Mouse (Mus musculus) CH12.LX (cell line): ENCODE data around the gene Pax5. TPM values are rescaled to one million over a fixed set of nuclear protein-coding genes. Genes with fewer than 3 reads are reported as not detected.

Source experiments
- DNase-seq: peaks from one replicate; pipeline ENCODE4 v3.0.0-alpha.2; 2013; ENCODE audit errors: extremely low read depth
- H3K27ac ChIP-seq: 2 replicates; pipeline ENCODE4 v1.5.1; 2012; ENCODE audit warnings: low read depth, mild to moderate bottlenecking, control low read depth, moderate library complexity; ENCODE audit not compliant: insufficient read depth
- H3K27me3 ChIP-seq: replicated peaks from 2 replicates; pipeline ENCODE3; 2012; ENCODE audit warnings: inconsistent platforms
- H3K36me3 ChIP-seq, 2 experiments: replicated peaks in 1 of 2; 2 replicates each; pipeline versions ENCODE3 to v1.6.1; 2012; ENCODE audit warnings: inconsistent platforms in 1 of 2, low read length in 1 of 2, mild to moderate bottlenecking in 1 of 2, mixed read lengths in 1 of 2, moderate library complexity in 1 of 2; ENCODE audit not compliant: control insufficient read depth in 1 of 2, insufficient read depth in 1 of 2
- H3K4me1 ChIP-seq, 2 experiments: 2 replicates each; pipeline ENCODE4 v1.6.1; 2012; ENCODE audit warnings: inconsistent platforms in 1 of 2, moderate library complexity in 1 of 2; ENCODE audit not compliant: insufficient read depth in 2 of 2, control insufficient read depth in 1 of 2
- H3K4me2 ChIP-seq: 2 replicates; pipeline ENCODE4 v1.6.1; 2012; ENCODE audit warnings: low read depth, mild to moderate bottlenecking, control low read depth; ENCODE audit not compliant: poor library complexity, insufficient read depth, severe bottlenecking
- H3K4me3 ChIP-seq, 3 experiments: fragments of 150-350 bp in 1 of 3; sonication (generic) in 1 of 3; replicated peaks in 1 of 3; 2 replicates each; pipeline versions ENCODE3 to v1.5.1; 2011 to 2012; ENCODE audit warnings: low read depth in 2 of 3, low read length in 2 of 3, mild to moderate bottlenecking in 2 of 3, moderate library complexity in 2 of 3, control low read depth in 1 of 3, improper control_type of control experiment in 1 of 3, inconsistent platforms in 1 of 3, mixed read lengths in 1 of 3; ENCODE audit not compliant: poor library complexity in 1 of 3
- H3K79me2 ChIP-seq: replicated peaks from 2 replicates; pipeline ENCODE4 v1.6.1; 2012; ENCODE audit warnings: mild to moderate bottlenecking, moderate library complexity; ENCODE audit not compliant: control insufficient read depth, poor library complexity, insufficient read depth, severe bottlenecking; ENCODE audit errors: extremely low read depth
- H3K9ac ChIP-seq: 2 replicates; pipeline ENCODE4 v1.6.1; 2012; ENCODE audit warnings: low read depth, mild to moderate bottlenecking, control low read depth, moderate library complexity; ENCODE audit not compliant: insufficient read depth
- H3K9me3 ChIP-seq: replicated peaks from 2 replicates; pipeline ENCODE3; 2012; ENCODE audit warnings: low read length, inconsistent platforms, mixed read lengths
- BHLHE40 ChIP-seq: IDR thresholded peaks from 2 replicates; pipeline ENCODE4 v1.6.1; 2011; ENCODE audit warnings: mild to moderate bottlenecking, low read depth, low read length, improper control_type of control experiment
- CHD1 ChIP-seq: IDR thresholded peaks from 2 replicates; pipeline ENCODE4 v1.6.1; 2012; ENCODE audit warnings: low read depth, low read length, improper control_type of control experiment, inconsistent platforms
- CHD2 ChIP-seq: IDR thresholded peaks from 2 replicates; pipeline ENCODE4 v1.6.1; 2011; ENCODE audit warnings: low read length, improper control_type of control experiment
- CTCF ChIP-seq, 2 experiments: IDR thresholded peaks in 1 of 2; conservative IDR thresholded peaks in 1 of 2; 2 replicates each; pipeline ENCODE4 v1.5.1; 2011 to 2012; ENCODE audit warnings: low read depth in 2 of 2, low read length in 2 of 2, improper control_type of control experiment in 1 of 2, inconsistent platforms in 1 of 2, mild to moderate bottlenecking in 1 of 2, moderate library complexity in 1 of 2
- E2F4 ChIP-seq: IDR thresholded peaks from 2 replicates; pipeline ENCODE4 v1.6.1; 2011; ENCODE audit warnings: low read depth, low read length, improper control_type of control experiment; ENCODE audit not compliant: insufficient replicate concordance
- ELF1 ChIP-seq: IDR thresholded peaks from 2 replicates; pipeline ENCODE4 v1.6.1; 2014; ENCODE audit warnings: low read depth, mild to moderate bottlenecking, inconsistent platforms, low read length, improper control_type of control experiment
- EP300 ChIP-seq: IDR thresholded peaks from 2 replicates; pipeline ENCODE4 v1.6.1; 2011; ENCODE audit warnings: low read length, improper control_type of control experiment
- ETS1 ChIP-seq: conservative IDR thresholded peaks from 2 replicates; pipeline ENCODE4 v1.6.1; 2012; ENCODE audit warnings: low read depth, mild to moderate bottlenecking, inconsistent platforms, low read length, improper control_type of control experiment, moderate library complexity
- GABPA ChIP-seq: IDR thresholded peaks from 2 replicates; pipeline ENCODE4 v1.6.1; 2012; ENCODE audit warnings: low read depth, low read length, improper control_type of control experiment, inconsistent platforms; ENCODE audit not compliant: insufficient replicate concordance
- HCFC1 ChIP-seq: IDR thresholded peaks from 2 replicates; pipeline ENCODE4 v1.6.1; 2012; ENCODE audit warnings: low read depth, mild to moderate bottlenecking, inconsistent platforms, low read length, improper control_type of control experiment
- IRF4 ChIP-seq: IDR thresholded peaks from 2 replicates; pipeline ENCODE4 v1.6.1; 2014; ENCODE audit warnings: low read depth, mild to moderate bottlenecking, inconsistent platforms, low read length, improper control_type of control experiment
- JUN ChIP-seq: IDR thresholded peaks from 2 replicates; pipeline ENCODE4 v1.6.1; 2011; ENCODE audit warnings: low read depth, mild to moderate bottlenecking, low read length, improper control_type of control experiment, moderate library complexity; ENCODE audit not compliant: insufficient read depth
- JUND ChIP-seq: conservative IDR thresholded peaks from 2 replicates; pipeline ENCODE4 v1.6.1; 2011; ENCODE audit warnings: low read depth, low read length, improper control_type of control experiment
- KAT2A ChIP-seq: IDR thresholded peaks from 2 replicates; pipeline ENCODE4 v1.6.1; 2012; ENCODE audit warnings: low read length, improper control_type of control experiment, inconsistent platforms; ENCODE audit not compliant: insufficient replicate concordance
- MAFK ChIP-seq: IDR thresholded peaks from 2 replicates; pipeline ENCODE4 v1.6.1; 2011; ENCODE audit warnings: low read length, improper control_type of control experiment; ENCODE audit not compliant: insufficient replicate concordance
- MAX ChIP-seq: IDR thresholded peaks from 2 replicates; pipeline ENCODE4 v1.6.1; 2011; ENCODE audit warnings: low read length, improper control_type of control experiment
- MAZ ChIP-seq: IDR thresholded peaks from 2 replicates; pipeline ENCODE4 v1.6.1; 2012; ENCODE audit warnings: low read depth, mild to moderate bottlenecking, inconsistent platforms, low read length, improper control_type of control experiment, moderate library complexity
- MEF2A ChIP-seq: IDR thresholded peaks from 2 replicates; pipeline ENCODE4 v1.6.1; 2014; ENCODE audit warnings: low read depth, mild to moderate bottlenecking, inconsistent platforms, low read length, improper control_type of control experiment, borderline replicate concordance
- MXI1 ChIP-seq: IDR thresholded peaks from 2 replicates; pipeline ENCODE4 v1.6.1; 2011; ENCODE audit warnings: mild to moderate bottlenecking, low read depth, low read length, improper control_type of control experiment
- MYC ChIP-seq: IDR thresholded peaks from 2 replicates; pipeline ENCODE4 v1.6.1; 2011; ENCODE audit warnings: low read depth, mild to moderate bottlenecking, improper control_type of control experiment, low read length
- NELFE ChIP-seq: IDR thresholded peaks from 2 replicates; pipeline ENCODE4 v1.6.1; 2011; ENCODE audit warnings: low read depth, low read length, improper control_type of control experiment
- NRF1 ChIP-seq: IDR thresholded peaks from 2 replicates; pipeline ENCODE4 v1.6.1; 2014; ENCODE audit warnings: low read depth, mild to moderate bottlenecking, inconsistent platforms, low read length, improper control_type of control experiment, moderate library complexity
- PAX5 ChIP-seq: IDR thresholded peaks from 2 replicates; pipeline ENCODE4 v1.6.1; 2012; ENCODE audit warnings: low read length, inconsistent platforms, mixed read lengths
- POLR2A ChIP-seq: IDR thresholded peaks from 2 replicates; pipeline ENCODE4 v1.6.1; 2011; ENCODE audit warnings: low read depth, mild to moderate bottlenecking, improper control_type of control experiment, low read length
- POLR2AphosphoS2 ChIP-seq: IDR thresholded peaks from 2 replicates; pipeline ENCODE4 v1.6.1; 2011; ENCODE audit warnings: low read depth, low read length, improper control_type of control experiment
- RAD21 ChIP-seq: IDR thresholded peaks from 2 replicates; pipeline ENCODE4 v1.6.1; 2011; ENCODE audit warnings: low read depth, mild to moderate bottlenecking, low read length, improper control_type of control experiment, moderate library complexity
- RCOR1 ChIP-seq: conservative IDR thresholded peaks from 2 replicates; pipeline ENCODE4 v1.6.1; 2012; ENCODE audit warnings: low read depth, mild to moderate bottlenecking, inconsistent platforms, low read length, improper control_type of control experiment
- SIN3A ChIP-seq: IDR thresholded peaks from 2 replicates; pipeline ENCODE4 v1.6.1; 2012; ENCODE audit warnings: low read length, improper control_type of control experiment, inconsistent platforms
- SMC3 ChIP-seq: IDR thresholded peaks from 2 replicates; pipeline ENCODE4 v1.6.1; 2011; ENCODE audit warnings: low read depth, low read length, improper control_type of control experiment
- TBP ChIP-seq: conservative IDR thresholded peaks from 2 replicates; pipeline ENCODE4 v1.6.1; 2011; ENCODE audit warnings: low read depth, low read length, improper control_type of control experiment
- TCF12 ChIP-seq: IDR thresholded peaks from 2 replicates; pipeline ENCODE4 v1.6.1; 2014; ENCODE audit warnings: low read depth, mild to moderate bottlenecking, inconsistent platforms, low read length, improper control_type of control experiment
- UBTF ChIP-seq: IDR thresholded peaks from 2 replicates; pipeline ENCODE4 v1.6.1; 2012; ENCODE audit warnings: low read depth, mild to moderate bottlenecking, inconsistent platforms, low read length, improper control_type of control experiment, moderate library complexity
- USF1 ChIP-seq: IDR thresholded peaks from 2 replicates; pipeline ENCODE4 v1.6.1; 2014; ENCODE audit warnings: low read depth, mild to moderate bottlenecking, inconsistent platforms, low read length, improper control_type of control experiment
- USF2 ChIP-seq: conservative IDR thresholded peaks from 2 replicates; pipeline ENCODE4 v1.6.1; 2011; ENCODE audit warnings: low read depth, low read length, improper control_type of control experiment
- ZC3H11A ChIP-seq: IDR thresholded peaks from 2 replicates; pipeline ENCODE4 v1.6.1; 2012; ENCODE audit warnings: low read depth, mild to moderate bottlenecking, inconsistent platforms, low read length, improper control_type of control experiment
- ZKSCAN1 ChIP-seq: IDR thresholded peaks from 2 replicates; pipeline ENCODE4 v1.6.1; 2012; ENCODE audit warnings: low read depth, inconsistent platforms, low read length, improper control_type of control experiment, borderline replicate concordance
- ZMIZ1 ChIP-seq: IDR thresholded peaks from 2 replicates; pipeline ENCODE4 v1.6.1; 2012; ENCODE audit warnings: low read depth, mild to moderate bottlenecking, inconsistent platforms, low read length, improper control_type of control experiment
- ZNF384 ChIP-seq: IDR thresholded peaks from 2 replicates; pipeline ENCODE4 v1.6.1; 2012; ENCODE audit warnings: low read depth, low read length, improper control_type of control experiment, inconsistent platforms
- dilution Hi-C: fragments of 300-500 bp; cut with MboI; formaldehyde crosslinking; loops from 2 replicates; pipeline ENCODE4 v1.14.3; 2020; ENCODE audit warnings: low sequenced_read_pairs; ENCODE audit not compliant: extremely low pct_unique_long_range_greater_than_20kb, extremely low pct_ligation_motif_present
- in situ Hi-C: fragments of 300-500 bp; cut with MboI; formaldehyde crosslinking; loops from 3 replicates; pipeline ENCODE4 v1.14.3; 2019; ENCODE audit warnings: low sequenced_read_pairs, low pct_ligation_motif_present, low pct_unique_long_range_greater_than_20kb, mixed read lengths
- polyA plus RNA-seq: library from polyadenylated mRNA; unstranded; fragments of >175 nt; gene quantifications from 2 replicates; pipeline ENCODE4 v1.2.1, GENCODE M21; 2012; ENCODE audit warnings: low read depth; ENCODE audit not compliant: insufficient read length
- total RNA-seq, 2 experiments: library from RNA; depleted of rRNA; stranded (reverse); fragments of 300-350 nt in 1 of 2; fragments of >200 nt in 1 of 2; gene quantifications; 2 replicates each; pipeline ENCODE4 v1.2.3; 2012 to 2014

The Pax5 gene
- total and polyA plus RNA-seq, 3 experiments = 13.5 to 57.4 (median 21.8) TPM

GRCm38 (mm10) chr4:44674973-44675372 lies 35.3 kb downstream of the Pax5 start:
- Histone ChIP-seq H3K4me1 (peaks cover 56 to 97% of the 10 kb centered on the region in 2 experiments), H3K27me3 (no peaks in the 10 kb centered on the region), H3K27ac (peak overlapping the region; percentile 98; the same call in 1 of the 2 replicates), H3K79me2 (no peaks in the 10 kb centered on the region), H3K36me3 (peaks cover 18 to 59% of the 10 kb centered on the region in 2 experiments), H3K9me3 (no peaks in the 10 kb centered on the region), H3K4me3 (no peak overlapping the region), H3K4me2 (peak overlapping the region; percentile 31; the same call in 1 of the 2 replicates), H3K9ac (no peak overlapping the region)
- DNase-seq = peak; percentile 70
- TF ChIP-seq MAX = peak; percentile 99
- TF ChIP-seq MYC = peak; percentile 100
- no peak for TF ChIP-seq ELF1
- TF ChIP-seq MAZ = no peak
- peak; percentile 55; the same call in 1 of the 2 replicates for TF ChIP-seq JUN
- peak; percentile 98 for TF ChIP-seq BHLHE40
- TF ChIP-seq USF2 = peak; percentile 68
- TF ChIP-seq RCOR1 = no peak
- TF ChIP-seq USF1 = peak; percentile 67
- TF ChIP-seq POLR2AphosphoS2 = no peak
- no peak for TF ChIP-seq KAT2A
- TF ChIP-seq CHD1 = no peak
- no peak for TF ChIP-seq PAX5
- no peak for TF ChIP-seq NRF1
- TF ChIP-seq ZKSCAN1 = no peak
- TF ChIP-seq ZMIZ1 = no peak
- TF ChIP-seq HCFC1 = no peak
- TF ChIP-seq ETS1 = peak; percentile 73
- no peak for TF ChIP-seq SMC3
- TF ChIP-seq ZNF384 = no peak
- TF ChIP-seq UBTF = no peak
- no peak for TF ChIP-seq NELFE
- TF ChIP-seq CHD2 = 0 out of 2 replicates have a peak, but pooled peaks have one; percentile 29
- TF ChIP-seq ZC3H11A = no peak
- no peak for TF ChIP-seq GABPA
- no peak for TF ChIP-seq JUND
- no peak for TF ChIP-seq RAD21
- TF ChIP-seq MAFK = 0 out of 2 replicates have a peak, but pooled peaks have one; percentile 17
- no peak for TF ChIP-seq POLR2A
- TF ChIP-seq TBP = no peak
- TF ChIP-seq MXI1 = peak; percentile 96
- no peak for TF ChIP-seq E2F4
- TF ChIP-seq MEF2A = peak; percentile 37; the same call in 1 of the 2 replicates
- peak; percentile 40 for TF ChIP-seq SIN3A
- no peak for TF ChIP-seq CTCF (conservative IDR thresholded peaks at IDR 0.05 in 1 of 2, IDR thresholded peaks at IDR 0.05 in 1 of 2; ENCODE audit: low read depth in 2 of 2, low read length in 2 of 2)
- TF ChIP-seq EP300 = peak; percentile 33; the same call in 1 of the 2 replicates
- TF ChIP-seq IRF4 = no peak
- no peak for TF ChIP-seq TCF12
- dilution Hi-C loops = no loop called here
- in situ Hi-C loops = loop anchor here (10.0 kb wide), 3 partner anchors 230 to 350 kb away; no protein-coding TSS in a partner anchor
